Mouse (Mus musculus) inflammation-experienced regulatory T-cells, adult 6 months (primary cell): ENCODE measurements at regions not wholly inside any gene's neighbourhood (a gene's known extent, or its start where the extent isn't known, plus 50 kb on each side); places are given as distances from the start of the nearest gene placed in this dataset.

ENCODE experiments used
- ATAC-seq: one replicate; pipeline ENCODE4 v1.8.0; 2017

- no peak for ATAC-seq
Observed at GRCm38 (mm10) chr19:15212881-15213280, 615.0 kb upstream of the Tle4 start.

- ATAC-seq, result no peak
Observed at GRCm38 (mm10) chr19:15203039-15203438, 605.2 kb upstream of the Tle4 start.

DNA sequence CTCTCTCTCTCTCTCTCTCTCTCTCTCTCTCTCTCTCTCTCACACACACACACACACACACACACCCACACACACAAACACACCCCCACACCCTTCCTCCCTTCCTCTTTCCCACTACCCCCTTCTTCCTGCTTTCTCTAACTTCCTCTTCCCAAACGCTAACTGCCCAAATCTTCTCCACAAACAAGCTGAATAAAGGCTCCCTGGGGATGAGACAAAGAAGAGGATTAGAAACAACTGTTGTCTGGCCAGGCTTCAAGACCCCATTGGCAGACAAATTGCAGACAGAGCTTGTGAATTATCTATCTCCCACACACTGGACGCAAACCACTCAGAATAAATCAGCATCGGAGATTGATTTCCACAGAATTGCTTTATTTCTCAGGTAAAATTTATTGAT, 603.4 kb upstream of the Tle4 start:
- ATAC-seq, result no peak

GRCm38 (mm10) chr19:15200792-15201191, 602.9 kb upstream of the Tle4 start:
- ATAC-seq, result no peak

- no peak for ATAC-seq
Observed at GRCm38 (mm10) chr19:15200361-15200760, 602.5 kb upstream of the Tle4 start.

DNA sequence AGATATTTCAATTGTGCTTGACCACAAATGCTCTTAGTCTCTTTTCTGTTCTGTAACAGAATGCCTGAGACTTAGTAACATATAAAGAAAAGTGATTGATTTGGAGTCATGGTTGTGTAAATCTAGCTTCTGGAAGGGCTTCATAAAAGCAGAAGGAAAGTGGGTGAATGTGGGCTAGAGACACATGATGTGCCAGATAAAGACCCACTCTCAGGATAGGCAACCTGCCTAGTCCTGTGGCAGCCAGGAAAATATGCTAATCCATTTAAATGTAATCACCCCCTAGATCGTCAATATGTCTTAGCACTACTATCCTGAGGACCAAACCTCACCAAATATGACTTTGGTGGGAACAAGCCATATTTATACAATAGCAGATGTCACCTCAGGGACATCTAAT, 601.8 kb upstream of the Tle4 start:
- no peak for ATAC-seq

- no peak for ATAC-seq
Observed at GRCm38 (mm10) chr19:15175221-15175620, 577.4 kb upstream of the Tle4 start.

DNA sequence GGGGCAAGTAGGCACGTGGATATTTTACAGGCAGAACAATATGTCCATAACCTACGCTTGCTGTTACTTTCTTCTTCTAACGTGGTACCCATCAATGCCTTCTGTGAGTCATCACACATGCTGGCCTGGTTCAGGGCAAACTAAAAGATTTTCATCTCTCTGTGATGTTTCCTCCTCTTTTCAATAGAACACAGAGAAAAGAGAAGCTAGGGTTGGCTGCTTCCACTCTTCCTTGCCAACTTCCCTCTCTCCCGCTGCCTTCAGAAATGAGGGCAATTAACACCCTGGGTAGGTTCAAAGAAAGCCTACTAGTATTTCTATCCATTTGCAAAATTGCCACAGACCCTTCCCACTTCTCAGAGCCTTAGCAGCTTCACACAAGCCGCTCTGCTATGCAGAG, 575.5 kb upstream of the Tle4 start:
- ATAC-seq, result no peak

- ATAC-seq, result no peak
Observed at GRCm38 (mm10) chr19:15167184-15167583, 569.3 kb upstream of the Tle4 start.

DNA sequence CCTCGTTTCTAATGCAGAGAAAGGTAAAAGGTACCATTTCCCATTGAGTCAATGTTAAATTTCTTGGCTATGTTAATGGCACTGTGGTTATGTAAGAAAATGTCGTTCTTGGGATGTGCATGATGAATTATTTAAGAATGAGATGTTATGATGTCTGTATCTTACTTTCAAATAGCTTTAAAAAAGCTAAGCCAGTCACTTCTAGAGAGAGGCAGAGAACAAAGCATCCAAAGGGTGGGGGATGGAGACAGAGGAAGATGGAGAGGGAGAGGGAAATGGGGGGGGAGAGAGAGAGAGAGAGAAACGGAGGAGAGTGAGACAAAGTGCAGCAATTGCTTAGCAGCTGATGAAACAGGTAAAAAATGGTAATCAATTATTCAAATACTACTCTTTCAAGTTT, 562.8 kb upstream of the Tle4 start:
- ATAC-seq, result no peak

DNA sequence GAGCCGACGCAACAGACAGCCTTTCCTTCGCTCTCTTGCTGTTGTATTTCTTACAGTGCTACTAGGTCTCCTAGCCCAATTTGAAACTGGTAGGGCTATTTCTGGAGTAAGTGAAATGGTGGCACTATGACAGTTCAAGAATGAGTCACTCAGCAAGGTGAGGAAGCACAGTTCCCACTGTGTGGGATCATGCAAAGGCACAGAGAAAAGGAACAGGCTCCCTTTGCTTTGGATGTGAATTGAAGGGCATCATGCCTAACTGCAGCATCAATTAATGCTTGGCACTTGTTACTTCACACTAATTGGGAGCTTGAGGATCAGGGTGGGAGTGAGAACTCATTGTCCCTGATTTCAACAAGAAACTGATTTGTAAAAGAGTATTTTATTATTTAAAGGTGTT, 560.8 kb upstream of the Tle4 start:
- no peak for ATAC-seq

- ATAC-seq, result no peak
Observed at GRCm38 (mm10) chr19:15158177-15158576, 560.3 kb upstream of the Tle4 start.

DNA sequence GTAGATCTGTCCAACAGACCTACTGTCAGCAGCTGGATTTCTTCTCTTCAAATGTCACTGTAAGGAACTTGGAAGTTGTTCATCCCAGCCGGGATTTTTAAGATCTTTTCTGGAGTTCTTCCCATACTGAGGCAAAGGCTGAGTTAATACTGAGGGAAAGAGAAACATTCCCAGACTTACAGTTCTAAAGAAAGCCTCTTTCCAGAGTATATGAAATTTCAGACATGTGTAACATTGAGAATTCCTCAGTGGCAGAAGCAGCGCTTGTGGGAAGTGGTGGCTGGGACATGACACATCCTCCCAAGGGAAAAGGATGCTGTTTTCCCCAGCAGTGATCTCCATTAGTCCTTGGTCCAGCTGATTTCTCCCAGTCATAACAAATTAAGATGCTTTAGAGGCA, 556.8 kb upstream of the Tle4 start:
- no peak for ATAC-seq

GRCm38 (mm10) chr19:15146325-15146724, 548.5 kb upstream of the Tle4 start:
- no peak for ATAC-seq

- no peak for ATAC-seq
Observed at GRCm38 (mm10) chr19:15127122-15127521, 529.3 kb upstream of the Tle4 start.

DNA sequence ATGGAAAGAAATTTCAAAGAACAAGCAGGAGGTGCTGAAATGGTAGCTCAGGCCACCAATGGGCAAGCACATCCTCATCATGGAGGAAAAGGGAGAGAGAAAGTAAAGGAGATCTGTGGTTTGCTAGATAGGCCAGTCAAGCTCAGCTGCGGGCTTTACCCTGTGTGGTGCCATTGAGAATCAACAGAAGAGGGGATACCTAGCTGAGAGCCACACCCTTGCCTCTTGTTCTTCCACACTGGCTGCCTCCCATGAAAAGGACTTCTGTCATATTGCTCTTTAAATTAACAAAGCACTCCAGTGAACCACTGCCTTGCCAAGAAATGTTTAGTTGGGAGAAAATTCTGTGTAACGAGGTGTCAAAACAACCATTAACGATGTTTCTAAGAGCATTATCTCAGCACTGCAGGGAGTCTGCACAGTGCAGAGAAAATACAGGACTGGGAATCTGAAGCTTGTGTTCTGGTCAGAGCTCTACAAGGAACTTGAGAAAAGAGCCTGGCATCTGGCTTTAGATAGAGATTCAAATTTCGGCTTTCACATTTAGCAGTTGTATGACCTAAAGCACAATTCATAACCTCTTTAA, 510.7 kb upstream of the Tle4 start:
- ATAC-seq, result no peak

- no peak for ATAC-seq
Observed at GRCm38 (mm10) chr19:15095054-15095453, 497.2 kb upstream of the Tle4 start.

DNA sequence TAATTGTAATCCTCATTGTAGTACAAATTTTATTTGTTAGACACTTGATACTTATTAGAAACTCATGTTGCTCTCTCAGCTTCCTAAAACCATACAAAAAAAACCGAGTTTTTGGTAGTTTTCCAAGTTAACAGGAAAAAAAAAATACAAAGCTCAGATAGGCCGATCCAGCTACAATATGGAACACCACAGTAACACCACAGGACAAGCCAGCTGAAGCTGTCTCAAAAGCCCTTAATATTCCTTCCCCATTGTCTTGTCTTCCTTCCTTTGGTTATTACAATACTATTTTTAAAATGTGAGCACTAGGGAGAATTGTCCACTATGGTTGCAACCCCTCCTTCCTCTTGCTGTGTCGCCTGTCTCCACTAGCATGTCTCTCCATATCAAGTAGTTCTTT, 495.7 kb upstream of the Tle4 start:
- ATAC-seq, result no peak

GRCm38 (mm10) chr19:15080638-15081037, 482.8 kb upstream of the Tle4 start:
- no peak for ATAC-seq

DNA sequence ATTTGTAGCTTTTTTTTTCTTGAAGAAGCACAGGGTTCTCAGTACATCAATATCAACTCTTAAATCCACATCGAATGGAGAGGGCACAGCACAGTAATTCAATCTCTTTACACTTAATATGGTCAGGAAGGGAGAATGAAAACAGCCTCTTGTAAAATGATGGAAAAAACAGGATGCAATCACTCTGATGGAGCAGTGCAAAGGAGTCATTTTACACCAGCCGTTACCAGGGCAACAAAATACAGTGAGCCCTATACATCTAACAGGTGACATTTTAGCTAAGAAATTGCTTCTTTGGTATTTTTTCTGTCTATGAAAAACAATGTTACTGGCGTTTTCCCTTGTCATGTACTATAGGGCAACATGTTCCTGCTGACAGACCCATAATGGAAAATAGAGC, 459.9 kb upstream of the Tle4 start:
- no peak for ATAC-seq

- no peak for ATAC-seq
Observed at GRCm38 (mm10) chr19:15053582-15054141, 455.8 kb upstream of the Tle4 start.

GRCm38 (mm10) chr19:15052642-15053239, 454.9 kb upstream of the Tle4 start:
- no peak for ATAC-seq

- no peak for ATAC-seq
Observed at GRCm38 (mm10) chr19:15047896-15048295, 450.0 kb upstream of the Tle4 start.

DNA sequence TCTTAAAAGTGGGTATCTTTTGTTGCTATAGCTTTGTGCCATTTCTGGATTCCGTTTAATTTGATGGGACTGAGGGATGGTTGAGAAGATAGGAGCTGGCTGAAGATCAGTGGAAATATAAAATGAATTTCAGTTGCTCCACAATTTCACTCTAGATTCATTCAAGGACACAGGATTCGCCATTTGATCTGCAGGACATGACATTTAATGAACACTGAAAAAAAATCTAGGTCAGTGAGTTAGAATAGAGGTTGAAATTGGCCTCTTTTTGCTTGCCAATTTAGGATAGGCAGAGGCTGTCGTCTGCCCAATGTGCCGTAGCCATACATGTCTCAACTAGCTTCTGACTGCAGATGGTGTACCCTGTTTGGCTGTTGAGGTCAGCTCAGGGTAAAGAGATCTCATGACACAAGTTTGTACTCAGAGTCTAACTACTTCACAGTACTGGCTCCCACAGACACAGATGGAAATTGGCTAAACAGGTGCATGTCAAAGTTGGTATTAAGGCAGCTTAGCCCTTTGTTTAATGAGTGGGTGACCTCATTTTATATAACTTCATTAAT, 449.5 kb upstream of the Tle4 start:
- no peak for ATAC-seq
